Mouse (Mus musculus) heart, adult 2 months (tissue): Measurements from ENCODE around the gene Hnrnpul2. TPM values are rescaled to one million over a fixed set of nuclear protein-coding genes. Genes with fewer than 3 reads are reported as not detected.

Experiments
- DNase-seq, 2 experiments: peaks; one replicate each; pipeline ENCODE4 v3.0.0; 2021
- H3K27ac ChIP-seq: fragments of 200-600 bp; 2 replicates; pipeline ENCODE4 v1.8.1; 2022
- H3K27me3 ChIP-seq: fragments of 200-500 bp; 2 replicates; pipeline ENCODE4 v1.6.1; 2012; ENCODE audit warnings: mild to moderate bottlenecking, low read length, inconsistent platforms, mixed read lengths; ENCODE audit not compliant: control insufficient read depth, insufficient read depth
- H3K36me3 ChIP-seq: fragments of 200-500 bp; 2 replicates; pipeline ENCODE4 v1.6.1; 2012; ENCODE audit warnings: low read length, inconsistent platforms; ENCODE audit not compliant: control insufficient read depth, insufficient read depth
- H3K4me1 ChIP-seq: fragments of 200-500 bp; 2 replicates; pipeline ENCODE4 v1.6.1; 2011; ENCODE audit warnings: low read length; ENCODE audit not compliant: control insufficient read depth, insufficient read depth
- H3K4me3 ChIP-seq: fragments of 200-600 bp; 2 replicates; pipeline ENCODE4 v1.8.1; 2022
- H3K79me2 ChIP-seq: fragments of 200-500 bp; replicated peaks from 2 replicates; pipeline ENCODE4 v1.6.1; 2012; ENCODE audit warnings: mild to moderate bottlenecking, inconsistent platforms, low read length, moderate library complexity, mixed read lengths; ENCODE audit not compliant: control insufficient read depth, insufficient read depth
- H3K9ac ChIP-seq: fragments of 200-500 bp; 2 replicates; pipeline ENCODE4 v1.6.1; 2012; ENCODE audit warnings: low read depth, mild to moderate bottlenecking, control low read depth, inconsistent platforms, low read length, mixed read lengths
- CTCF ChIP-seq: fragments of 200-600 bp; IDR thresholded peaks from 2 replicates; pipeline ENCODE4 v1.8.1; 2022; ENCODE audit warnings: antibody characterized with exemption, mild to moderate bottlenecking, moderate library complexity
- EP300 ChIP-seq: fragments of 200-500 bp; IDR thresholded peaks from 2 replicates; pipeline ENCODE4 v1.6.1; 2011; ENCODE audit warnings: low read depth, low read length, control low read depth; ENCODE audit not compliant: insufficient read depth
- POLR2A ChIP-seq: fragments of 200-500 bp; IDR thresholded peaks from 2 replicates; pipeline ENCODE4 v1.6.1; 2011; ENCODE audit warnings: mild to moderate bottlenecking, low read depth, low read length, control low read depth; ENCODE audit not compliant: insufficient read depth
- WGBS: fragments of 180-500 bp; shearing (Covaris S2); methylation state at CpG from one replicate; pipeline ENCODE4 v1.1.7; 2018; 5-methylcytosine and 5-hydroxymethylcytosine counted together
- intact Hi-C: fragments of 180-260 bp; cut with DNase I; formaldehyde crosslinking; loops from one replicate; pipeline ENCODE4 v1.15.1; 2025
- long read RNA-seq: library from polyadenylated mRNA; stranded (forward); transcript quantifications from one replicate; pipeline ENCODE4 v2.0.0, GENCODE M21; 2021
- polyA plus RNA-seq: library from polyadenylated mRNA; depleted of rRNA; stranded (reverse); fragments of >200 nt; gene quantifications from 2 replicates; pipeline ENCODE4 v1.2.3, GENCODE M21; 2012; rRNA removed
- total RNA-seq, 2 experiments: library from RNA; stranded (reverse); gene quantifications; 2 replicates each; pipeline ENCODE4 v1.2.3; 2021

The Hnrnpul2 gene
- total RNA-seq (10 to 100 TPM; 44.7 to 47.5 TPM), polyA plus RNA-seq (12.4 and 23.2 TPM in 2 replicates)
- long read RNA-seq, partial matches to known transcripts = 1 of 2 reads
- long read RNA-seq, other reads (novel, unspliced or antisense) = 1 of 2 reads

DNA sequence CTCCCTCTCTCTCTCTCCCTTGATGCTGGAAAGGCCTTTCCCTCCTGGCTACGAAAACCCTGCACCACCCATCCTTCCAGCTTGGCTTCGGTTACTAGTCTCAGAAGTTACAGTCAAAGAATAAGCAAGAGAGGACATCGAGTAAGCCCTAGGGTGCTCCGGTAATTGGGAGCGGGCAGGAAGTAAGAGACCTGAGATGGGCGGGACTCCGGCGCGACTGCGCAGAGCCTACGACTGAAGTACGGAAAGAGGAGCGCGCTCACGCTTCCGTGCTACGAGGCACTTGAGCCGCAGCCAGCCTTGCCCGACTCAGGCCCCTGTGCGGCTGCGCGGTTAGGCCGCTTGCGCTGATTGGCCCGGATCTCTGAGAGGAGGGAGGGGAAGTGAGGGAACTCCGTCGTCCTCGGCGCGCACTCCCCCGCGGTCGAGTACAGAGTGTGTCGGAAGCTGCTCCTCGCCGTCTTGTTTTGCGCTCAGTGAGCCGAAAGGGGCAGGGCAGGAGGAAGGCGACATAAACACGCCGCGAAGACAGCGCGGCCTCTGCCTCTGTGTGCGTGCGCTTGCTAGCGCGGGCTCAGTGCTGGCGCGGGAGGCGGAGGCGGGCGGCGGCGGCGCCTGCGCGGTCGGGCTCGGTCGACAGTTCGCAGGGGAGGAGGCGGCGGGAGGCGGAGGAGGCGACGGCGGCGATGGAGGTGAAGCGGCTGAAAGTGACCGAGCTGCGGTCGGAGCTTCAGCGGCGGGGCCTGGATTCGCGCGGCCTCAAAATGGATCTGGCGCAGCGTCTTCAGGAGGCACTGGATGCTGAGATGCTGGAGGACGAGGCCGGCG lies at the start of gene Hnrnpul2:
TSS of gene Hnrnpul2 (plus strand) at position 415 of the 828 bp plus-strand sequence.
- Histone ChIP-seq H3K27ac (peak within 1 kb of the TSS; percentile 97), H3K27me3 (no peaks in the 10 kb centered on the region), H3K4me3 (peak within 1 kb of the TSS; percentile 86), H3K79me2 (peaks cover 1% of the 10 kb centered on the region; the same call in 1 of the 2 replicates), H3K9ac (peak within 1 kb of the TSS; percentile 93), H3K36me3 (peaks cover 27% of the 10 kb centered on the region), H3K4me1 (peaks cover 7% of the 10 kb centered on the region)
- TF ChIP-seq CTCF (no peak), POLR2A (peak; percentile 97), EP300 (0 out of 2 replicates have a peak, but pooled peaks have one; percentile 11)
- under 1% methylated on average over 83 of the region's 83 CpGs for WGBS
- DNase-seq = peak; percentile 98 to 99
- intact Hi-C loops = loop anchor here (2.0 to 5.0 kb wide), 6 partner anchors 17 to 98 kb away; partner anchors contain the start of genes 1700092M07Rik, Ganab, Nxf1 and Slc3a2

DNA sequence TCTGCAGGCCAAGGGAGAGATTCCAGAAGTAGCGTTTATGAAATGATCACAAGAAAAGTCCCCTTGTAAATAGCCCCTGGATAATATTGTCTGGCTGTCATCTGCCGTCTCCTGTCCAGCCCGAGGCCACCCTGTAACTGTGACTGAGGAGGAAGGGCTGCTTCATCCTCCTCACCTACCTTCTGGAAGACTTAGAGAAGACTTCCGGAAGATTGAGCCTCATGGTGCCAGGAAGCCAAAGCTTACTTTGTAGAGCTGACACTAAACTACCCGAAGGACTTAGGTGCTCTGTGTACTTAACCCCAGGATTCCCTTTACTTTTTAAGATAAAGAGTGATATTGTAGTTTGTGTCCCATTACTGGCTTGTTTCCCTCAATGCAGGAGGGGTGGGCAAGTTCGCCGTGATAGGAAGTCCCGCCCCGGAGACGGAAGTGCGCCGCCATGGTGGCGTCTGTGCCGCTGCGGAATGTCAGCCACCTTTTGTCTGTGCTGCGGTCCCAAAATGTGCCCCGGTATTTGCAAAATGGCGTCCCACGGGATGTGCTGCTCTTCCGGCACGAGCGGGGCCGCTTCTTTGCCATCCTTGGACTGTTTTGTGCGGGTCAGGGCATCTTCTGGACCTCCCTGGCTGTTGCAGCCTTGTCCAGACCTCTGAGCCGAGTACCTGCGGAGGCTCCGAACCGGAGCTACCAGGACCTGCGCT lies 49.1 kb upstream of the Hnrnpul2 start, which contains the start of gene Tmem223:
TSS of gene Tmem223 (plus strand) at position 430 of the 704 bp plus-strand sequence.
- Histone ChIP-seq H3K27ac (peak within 1 kb of the TSS; percentile 91), H3K36me3 (peaks cover 13% of the 10 kb centered on the region), H3K27me3 (no peaks in the 10 kb centered on the region), H3K79me2 (peaks cover 1% of the 10 kb centered on the region; the same call in 1 of the 2 replicates), H3K9ac (peak within 1 kb of the TSS; percentile 99), H3K4me1 (peaks cover 11% of the 10 kb centered on the region), H3K4me3 (peak within 1 kb of the TSS; percentile 85)
- peak; percentile 87 for DNase-seq
- intact Hi-C loops = loop anchor here (5.0 kb wide), 1 partner anchor 47 kb away; the partner anchor contains the start of gene Ttc9c
- WGBS = 8% methylated on average over 29 of the region's 29 CpGs
- TF ChIP-seq EP300 (0 out of 2 replicates have a peak, but pooled peaks have one; percentile 41), POLR2A (peak; percentile 96), CTCF (peak; percentile 18; the same call in 1 of the 2 replicates)

DNA sequence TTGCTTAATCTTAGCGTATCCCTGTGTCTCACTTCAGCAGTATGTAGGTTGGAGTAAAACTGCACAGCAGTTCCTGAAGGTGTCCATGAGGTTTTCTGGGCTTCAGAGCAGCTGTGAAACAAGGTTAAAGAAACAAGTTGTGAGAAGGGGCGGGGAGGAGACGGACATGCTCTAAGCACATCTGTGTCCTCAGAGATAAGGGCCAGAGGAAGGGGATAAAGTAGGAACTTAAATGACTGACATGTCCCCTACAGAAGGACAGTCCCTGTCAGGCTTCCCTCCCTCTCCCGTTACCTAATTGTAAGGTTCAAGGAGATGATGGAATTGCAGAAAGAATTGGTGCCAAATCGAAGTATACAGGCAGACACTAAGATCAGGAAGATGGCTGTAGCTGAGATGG lies 46.8 kb upstream of the Hnrnpul2 start:
- intact Hi-C loops = loop anchor here (5.0 kb wide), 1 partner anchor 44 kb away; the partner anchor contains the start of gene Ttc9c
- no peak for DNase-seq
- 0 out of 2 replicates have a peak, but pooled peaks have one; percentile 7 for TF ChIP-seq POLR2A
- no peak for TF ChIP-seq EP300
- peaks cover 11% of the 10 kb centered on the region for H3K4me1 ChIP-seq
- no peak overlapping the region for H3K27ac ChIP-seq
- peaks cover 11% of the 10 kb centered on the region for H3K36me3 ChIP-seq
- H3K4me3 ChIP-seq = no peak overlapping the region
- no peak overlapping the region for H3K9ac ChIP-seq
- 52% methylated on average over 5 of the region's 5 CpGs for WGBS
- peaks cover 1% of the 10 kb centered on the region; the same call in 1 of the 2 replicates for H3K79me2 ChIP-seq
- no peaks in the 10 kb centered on the region for H3K27me3 ChIP-seq

DNA sequence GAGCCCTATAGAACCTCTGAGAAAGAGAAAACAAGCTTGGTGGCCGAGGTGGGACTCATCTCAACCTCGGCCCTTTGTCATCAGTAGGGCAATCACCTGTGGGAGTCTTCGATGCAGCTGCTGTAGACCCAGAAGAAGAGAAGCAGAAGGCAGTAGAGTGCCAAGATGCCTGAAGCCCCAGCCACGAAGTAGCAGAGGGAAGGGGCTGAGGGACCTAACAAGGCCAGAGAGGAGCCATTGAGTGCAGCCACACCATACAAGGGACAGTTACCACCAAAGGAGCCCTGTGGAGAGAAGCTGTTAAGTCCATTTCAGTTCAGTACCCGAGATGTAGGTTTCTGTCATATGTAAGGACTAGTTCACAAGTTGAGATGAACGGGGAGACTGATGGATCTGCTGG lies 46.4 kb upstream of the Hnrnpul2 start:
- H3K27ac ChIP-seq = peak overlapping the region; percentile 90; the same call in 1 of the 2 replicates
- H3K36me3 ChIP-seq = peaks cover 11% of the 10 kb centered on the region
- no peak for DNase-seq
- WGBS = 43% methylated on average over 6 of the region's 6 CpGs
- H3K4me3 ChIP-seq = peak overlapping the region; percentile 83
- intact Hi-C loops = loop anchor here (5.0 kb wide), 1 partner anchor 44 kb away; the partner anchor contains the start of gene Ttc9c
- H3K9ac ChIP-seq = no peak overlapping the region
- no peaks in the 10 kb centered on the region for H3K27me3 ChIP-seq
- no peak for TF ChIP-seq POLR2A
- TF ChIP-seq CTCF = no peak
- TF ChIP-seq EP300 = no peak
- peaks cover 1% of the 10 kb centered on the region; the same call in 1 of the 2 replicates for H3K79me2 ChIP-seq
- H3K4me1 ChIP-seq = peaks cover 11% of the 10 kb centered on the region

DNA sequence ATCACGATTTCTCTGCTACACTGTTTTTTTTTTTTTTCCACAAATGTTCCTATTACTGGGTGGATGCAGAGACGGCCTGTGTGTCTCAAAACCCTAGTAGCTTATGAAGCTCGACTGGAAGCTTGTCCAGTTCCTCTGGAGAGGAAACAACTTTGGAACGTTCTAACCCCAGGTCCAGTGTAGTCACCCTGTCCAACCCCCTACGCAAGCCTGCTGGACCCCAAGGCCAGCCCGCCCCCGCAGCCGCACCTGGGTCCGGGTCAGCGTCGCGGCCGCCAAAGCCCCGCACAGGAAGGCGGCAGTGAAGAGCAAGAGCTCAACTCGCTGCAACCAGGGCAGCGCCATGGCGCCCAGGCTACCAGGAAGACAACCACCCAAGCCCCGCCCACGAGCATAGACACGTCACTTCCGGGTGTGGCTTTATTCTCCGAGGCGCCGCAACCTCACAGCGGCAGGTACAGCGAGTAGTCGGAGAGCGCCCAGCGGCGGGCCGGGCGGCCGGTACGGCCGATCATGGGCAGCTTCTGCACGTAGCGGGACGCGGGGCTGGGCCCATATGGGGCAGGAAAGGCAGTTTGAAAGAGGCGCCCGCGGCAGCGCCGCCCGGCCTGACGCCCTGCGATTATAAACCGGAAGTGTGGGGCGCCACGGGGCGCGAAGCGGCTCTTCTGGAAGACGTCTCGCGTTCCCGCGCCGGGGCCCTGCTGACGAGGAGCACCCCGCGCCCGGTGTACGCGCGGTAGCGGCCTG lies 45.5 kb upstream of the Hnrnpul2 start, which contains the start of gene Tmem179b:
TSS of gene Tmem179b (minus strand) at position 382 of the 750 bp plus-strand sequence.
- DNase-seq = peak; percentile 97 to 98
- H3K9ac ChIP-seq = peak within 1 kb of the TSS; percentile 96
- H3K27me3 ChIP-seq = no peaks in the 10 kb centered on the region
- peaks cover 11% of the 10 kb centered on the region for H3K4me1 ChIP-seq
- H3K36me3 ChIP-seq = peaks cover 11% of the 10 kb centered on the region
- H3K79me2 ChIP-seq = peaks cover 1% of the 10 kb centered on the region; the same call in 1 of the 2 replicates
- H3K27ac ChIP-seq = peak within 1 kb of the TSS; percentile 90
- intact Hi-C loops = loop anchor here (2.0 to 5.0 kb wide), 3 partner anchors 17 to 43 kb away; partner anchors contain the start of genes Nxf1, Polr2g and Ttc9c
- WGBS = under 1% methylated on average over 68 of the region's 68 CpGs
- peak within 1 kb of the TSS; percentile 83 for H3K4me3 ChIP-seq
- TF ChIP-seq CTCF = peak; percentile 37
- TF ChIP-seq EP300 = 0 out of 2 replicates have a peak, but pooled peaks have one; percentile 49
- TF ChIP-seq POLR2A = peak; percentile 96
